Mouse (Mus musculus) forebrain, embryonic 10.5 days (tissue): ENCODE measurements around the gene Ift52. TPM values are rescaled to one million over a fixed set of nuclear protein-coding genes. Genes with fewer than 3 reads are reported as not detected.
"Not testable (repeated sequence)": the region's sequence is repeated elsewhere in the genome, so short reads cannot be mapped to it uniquely, and the experiment has no call there.

Experiments used
- DNase-seq: peaks from one replicate; pipeline ENCODE4 v3.0.0-alpha.2; 2017; ENCODE audit warnings: low spot score; ENCODE audit errors: extremely low spot score
- H3K27ac ChIP-seq: fragments of 300-500 bp; sonication (generic); 2 replicates; pipeline ENCODE4 v1.5.1; 2016; ENCODE audit warnings: mild to moderate bottlenecking
- H3K27me3 ChIP-seq: fragments of 300-500 bp; sonication (generic); 2 replicates; pipeline ENCODE4 v1.6.1; 2016; ENCODE audit warnings: mild to moderate bottlenecking; ENCODE audit not compliant: poor library complexity, severe bottlenecking
- H3K36me3 ChIP-seq: fragments of 300-500 bp; sonication (generic); replicated peaks from 2 replicates; pipeline ENCODE4 v1.6.1; 2016; ENCODE audit warnings: mild to moderate bottlenecking, moderate library complexity
- H3K4me1 ChIP-seq: fragments of 300-500 bp; sonication (generic); 2 replicates; pipeline ENCODE4 v1.6.1; 2016
- H3K4me3 ChIP-seq: fragments of 300-500 bp; sonication (generic); 2 replicates; pipeline ENCODE4 v1.5.1; 2016; ENCODE audit warnings: mild to moderate bottlenecking, moderate library complexity
- H3K9me3 ChIP-seq: fragments of 300-500 bp; sonication (generic); 2 replicates; pipeline ENCODE4 v1.6.1; 2016; ENCODE audit warnings: mild to moderate bottlenecking, moderate library complexity
- WGBS: fragments of 180-500 bp; shearing (Covaris S2); methylation state at CpG from one replicate; pipeline ENCODE4 v1.1.7; 2016; 5-methylcytosine and 5-hydroxymethylcytosine counted together
- polyA plus RNA-seq: library from polyadenylated mRNA; unstranded; fragments of >200 nt; fragmentation: Nextera tagmentation; extraction: Ambion mirVana; gene quantifications from 2 replicates; pipeline ENCODE4 v1.2.1, GENCODE M21; 2016

The Ift52 gene
- polyA plus RNA-seq, 1 experiment from 2014 or later: 52.2 TPM

GRCm38 (mm10) chr2:163049116-163049515 lies 32.0 kb downstream of the Ift52 start:
- Histone ChIP-seq H3K27ac (no peak overlapping the region), H3K4me3 (no peak overlapping the region), H3K27me3 (peaks cover 8% of the 10 kb centered on the region; the same call in 1 of the 2 replicates), H3K4me1 (peaks cover 19% of the 10 kb centered on the region), H3K36me3 (peaks cover 41% of the 10 kb centered on the region), H3K9me3 (no peaks in the 10 kb centered on the region)
- 92% methylated on average over 2 of the region's 2 CpGs for WGBS
- DNase-seq: no peak

- 67% methylated on average over 1 of the region's 1 CpGs for WGBS
- no peak for DNase-seq
Measured at GRCm38 (mm10) chr2:163051691-163052090, 34.5 kb downstream of the Ift52 start.

GRCm38 (mm10) chr2:163052101-163052500 lies 34.9 kb downstream of the Ift52 start:
- H3K27ac ChIP-seq: no peak overlapping the region
- no peak for DNase-seq

More at GRCm38 (mm10) chr2:163051691-163052090, 34.5 kb downstream of the Ift52 start:
- Histone ChIP-seq H3K4me1 (peaks cover 44% of the 10 kb centered on the region), H3K4me3 (no peak overlapping the region), H3K36me3 (peaks cover 17% of the 10 kb centered on the region), H3K27me3 (peaks cover 8% of the 10 kb centered on the region; the same call in 1 of the 2 replicates), H3K27ac (no peak overlapping the region), H3K9me3 (no peaks in the 10 kb centered on the region)

GRCm38 (mm10) chr2:163052826-163053225 lies 35.7 kb downstream of the Ift52 start:
- peaks cover 8% of the 10 kb centered on the region; the same call in 1 of the 2 replicates for H3K27me3 ChIP-seq
- no peak for DNase-seq
- no peak overlapping the region for H3K4me3 ChIP-seq
- WGBS: 73% methylated on average over 4 of the region's 4 CpGs
- no peaks in the 10 kb centered on the region for H3K9me3 ChIP-seq
- H3K27ac ChIP-seq: no peak overlapping the region
- H3K36me3 ChIP-seq: peaks cover 10% of the 10 kb centered on the region
- peaks cover 48% of the 10 kb centered on the region for H3K4me1 ChIP-seq

More at GRCm38 (mm10) chr2:163052101-163052500, 34.9 kb downstream of the Ift52 start:
- Histone ChIP-seq H3K4me3 (no peak overlapping the region), H3K4me1 (peaks cover 48% of the 10 kb centered on the region), H3K9me3 (no peaks in the 10 kb centered on the region), H3K27me3 (peaks cover 8% of the 10 kb centered on the region; the same call in 1 of the 2 replicates), H3K36me3 (peaks cover 15% of the 10 kb centered on the region)
- 31% methylated on average over 4 of the region's 4 CpGs for WGBS

- H3K9me3 ChIP-seq: no peaks in the 10 kb centered on the region
- under 1% methylated on average over 47 of the region's 48 CpGs for WGBS
- H3K36me3 ChIP-seq: peaks cover 11% of the 10 kb centered on the region
- peaks cover 46% of the 10 kb centered on the region for H3K4me1 ChIP-seq
- DNase-seq: peak; percentile 92
- H3K27ac ChIP-seq: peak within 1 kb of the TSS; percentile 94
- peak within 1 kb of the TSS; percentile 86 for H3K4me3 ChIP-seq
- H3K27me3 ChIP-seq: peaks cover 8% of the 10 kb centered on the region; the same call in 1 of the 2 replicates
Measured at GRCm38 (mm10) chr2:163054335-163054840, 37.2 kb downstream of the Ift52 start, which contains the start of gene Mybl2. Mybl2 (plus strand) TSS chr2:163054687.

GRCm38 (mm10) chr2:163054891-163055494 lies 37.8 kb downstream of the Ift52 start:
- Histone ChIP-seq H3K4me3 (peak overlapping the region; percentile 86), H3K36me3 (peaks cover 17% of the 10 kb centered on the region), H3K4me1 (peaks cover 50% of the 10 kb centered on the region), H3K27ac (peak overlapping the region; percentile 94), H3K27me3 (peaks cover 8% of the 10 kb centered on the region; the same call in 1 of the 2 replicates), H3K9me3 (no peaks in the 10 kb centered on the region)
- peak; percentile 59 for DNase-seq
- under 1% methylated on average over 38 of the region's 38 CpGs for WGBS

- Histone ChIP-seq H3K36me3 (peaks cover 20% of the 10 kb centered on the region), H3K27ac (peak overlapping the region; percentile 94), H3K27me3 (peaks cover 8% of the 10 kb centered on the region; the same call in 1 of the 2 replicates), H3K4me1 (peaks cover 50% of the 10 kb centered on the region), H3K9me3 (no peaks in the 10 kb centered on the region), H3K4me3 (peak overlapping the region; percentile 86)
- WGBS: 44% methylated on average over 5 of the region's 5 CpGs
- no peak for DNase-seq
Measured at GRCm38 (mm10) chr2:163055715-163056114, 38.6 kb downstream of the Ift52 start.

- no peaks in the 10 kb centered on the region for H3K9me3 ChIP-seq
- peaks cover 48% of the 10 kb centered on the region for H3K4me1 ChIP-seq
- WGBS: 87% methylated on average over 9 of the region's 9 CpGs
- no peak for DNase-seq
- H3K27ac ChIP-seq: no peak overlapping the region
- H3K4me3 ChIP-seq: peak overlapping the region; percentile 86; the same call in 1 of the 2 replicates
- peaks cover 8% of the 10 kb centered on the region; the same call in 1 of the 2 replicates for H3K27me3 ChIP-seq
- peaks cover 29% of the 10 kb centered on the region for H3K36me3 ChIP-seq
Measured at GRCm38 (mm10) chr2:163056584-163056983, 39.4 kb downstream of the Ift52 start.

GRCm38 (mm10) chr2:163058981-163059380 lies 41.8 kb downstream of the Ift52 start:
- H3K27ac ChIP-seq, DNase-seq, H3K4me3 ChIP-seq, H3K27me3 ChIP-seq, H3K9me3 ChIP-seq: not testable (repeated sequence)
- H3K4me1 ChIP-seq: peaks cover 35% of the 10 kb centered on the region
- H3K36me3 ChIP-seq: peaks cover 53% of the 10 kb centered on the region
- 94% methylated on average over 7 of the region's 7 CpGs for WGBS

GRCm38 (mm10) chr2:163060630-163061029 lies 43.5 kb downstream of the Ift52 start:
- Histone ChIP-seq H3K27ac (no peak overlapping the region), H3K9me3 (no peaks in the 10 kb centered on the region), H3K36me3 (peaks cover 69% of the 10 kb centered on the region), H3K4me1 (peaks cover 18% of the 10 kb centered on the region), H3K27me3 (no peaks in the 10 kb centered on the region), H3K4me3 (no peak overlapping the region)
- 87% methylated on average over 6 of the region's 6 CpGs for WGBS
- no peak for DNase-seq

GRCm38 (mm10) chr2:163061203-163062118 lies 44.3 kb downstream of the Ift52 start:
- 90% methylated on average over 8 of the region's 8 CpGs for WGBS
- Histone ChIP-seq H3K27ac (no peak overlapping the region), H3K36me3 (peaks cover 77% of the 10 kb centered on the region), H3K9me3 (no peaks in the 10 kb centered on the region), H3K27me3 (no peaks in the 10 kb centered on the region), H3K4me1 (peaks cover 10% of the 10 kb centered on the region), H3K4me3 (no peak overlapping the region)
- no peak for DNase-seq

- 82% methylated on average over 6 of the region's 6 CpGs for WGBS
- DNase-seq: no peak
- Histone ChIP-seq H3K27me3 (no peaks in the 10 kb centered on the region), H3K36me3 (peaks cover 82% of the 10 kb centered on the region), H3K9me3 (no peaks in the 10 kb centered on the region), H3K4me1 (peaks cover 4% of the 10 kb centered on the region; the same call in 1 of the 2 replicates), H3K27ac (no peak overlapping the region), H3K4me3 (no peak overlapping the region)
Measured at GRCm38 (mm10) chr2:163062119-163062508, 45.0 kb downstream of the Ift52 start.
